Mouse (Mus musculus): Measurements from ENCODE around the gene Wdr75. TPM values are rescaled to one million over a fixed set of nuclear protein-coding genes. Genes with fewer than 3 reads are reported as not detected.

The Wdr75 gene
- total RNA-seq (2023) = 70.0 TPM

GRCm38 (mm10) chr1:45794969-45795908 is at the start of gene Wdr75:
TSS of gene Wdr75 (plus strand) at chr1:45795166.

Other genes starting within 250 kb of the Wdr75 start
- gene Gm5269, start 95.1 kb downstream of the Wdr75 start, total RNA-seq (2023) = not detected
- gene Slc40a1, start 131.4 kb downstream of the Wdr75 start, total RNA-seq (2023) = 8.9 TPM